Mouse (Mus musculus) cerebellum, adult 11-12 months (tissue): ENCODE measurements around the gene Mrgpre.

Experiments
- DNase-seq: peaks from one replicate; pipeline ENCODE4 v3.0.0; 2022

The Mrgpre gene

GRCm38 (mm10) chr7:143733746-143734145, 50.6 kb downstream of the Mrgpre start:
- DNase-seq: no peak

- no peak for DNase-seq
These were observed 54.4 kb downstream of the Mrgpre start for GRCm38 (mm10) chr7:143729886-143730285.
